Mouse (Mus musculus) CH12F3 (cell line): ENCODE measurements around the gene Hpdl.

Experiments used
- in situ Hi-C: fragments of 300-500 bp; cut with MboI; formaldehyde crosslinking; loops from 2 replicates; pipeline ENCODE4 v1.14.3; 2020; ENCODE audit warnings: low sequenced_read_pairs

The Hpdl gene

DNA sequence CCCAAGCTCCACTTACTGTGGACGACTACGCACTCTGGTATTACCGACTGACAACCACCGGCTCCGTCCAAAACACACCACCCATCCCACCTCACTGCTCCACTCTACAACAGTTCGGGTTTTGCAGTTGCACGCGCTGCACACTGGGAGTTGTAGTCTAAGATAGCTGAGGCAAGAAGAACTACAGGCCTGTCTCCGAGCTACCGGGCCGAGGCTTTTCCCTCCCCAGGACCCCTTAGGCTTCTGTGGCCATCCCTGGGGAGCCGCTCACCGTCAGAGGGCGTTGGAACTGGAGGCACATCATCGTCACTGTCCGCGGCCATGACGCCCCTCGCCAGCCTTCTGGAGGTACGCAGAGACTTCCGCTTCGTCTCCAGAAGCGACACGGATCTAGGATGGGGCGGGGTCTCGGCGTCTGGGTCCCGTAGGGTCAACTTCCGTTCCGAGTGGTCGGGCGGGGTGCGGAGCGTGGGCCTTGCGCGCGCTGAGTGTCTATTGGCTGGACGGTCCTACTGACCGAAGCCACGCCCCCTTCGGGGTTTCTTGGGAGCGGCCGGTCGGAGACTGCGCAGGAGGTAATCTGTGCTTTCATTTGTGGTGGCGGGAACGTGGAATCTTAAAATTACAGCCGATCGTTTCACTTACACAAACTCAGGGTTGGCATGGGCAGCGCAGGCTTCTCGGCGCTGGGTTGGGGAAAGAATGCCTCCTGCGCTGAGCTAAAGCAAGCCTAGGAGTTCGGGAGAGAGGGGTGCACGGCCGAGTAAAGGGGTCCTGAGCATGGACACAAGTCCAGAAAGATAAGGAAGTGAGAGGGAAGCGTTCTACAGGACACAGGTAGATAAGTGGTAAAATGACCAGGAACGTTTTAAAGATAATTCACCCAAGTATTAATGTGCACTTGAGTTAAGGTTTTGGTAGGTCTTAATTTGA, 14.0 kb downstream of the Hpdl start, which contains the start of the genes Toe1 and Mutyh:
Toe1 (minus strand) TSS at position 444 of the 933 bp plus-strand sequence.
Mutyh (plus strand) TSS at position 527 of the 933 bp plus-strand sequence.
- in situ Hi-C loops: no loop called here

DNA sequence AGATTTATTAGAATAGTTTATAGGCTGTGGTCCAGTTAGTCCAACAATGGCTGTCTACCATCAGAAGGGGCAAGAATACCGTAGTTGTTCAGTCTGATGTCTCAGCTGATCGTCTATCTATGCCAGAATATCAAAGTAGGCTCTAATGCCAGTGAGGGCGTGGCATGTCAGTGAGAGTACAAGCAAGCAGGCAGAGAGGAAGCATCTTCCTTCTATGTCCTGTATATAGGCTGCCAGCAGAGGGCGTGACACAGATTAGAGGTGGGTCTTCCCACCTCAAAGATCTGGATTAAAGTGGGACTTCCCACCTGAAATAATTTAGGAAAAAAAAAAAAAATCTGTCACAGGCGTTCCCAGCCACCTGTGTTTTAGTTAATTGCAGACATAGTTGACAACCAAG, 21.6 kb downstream of the Hpdl start:
- in situ Hi-C loops: no loop called here

DNA sequence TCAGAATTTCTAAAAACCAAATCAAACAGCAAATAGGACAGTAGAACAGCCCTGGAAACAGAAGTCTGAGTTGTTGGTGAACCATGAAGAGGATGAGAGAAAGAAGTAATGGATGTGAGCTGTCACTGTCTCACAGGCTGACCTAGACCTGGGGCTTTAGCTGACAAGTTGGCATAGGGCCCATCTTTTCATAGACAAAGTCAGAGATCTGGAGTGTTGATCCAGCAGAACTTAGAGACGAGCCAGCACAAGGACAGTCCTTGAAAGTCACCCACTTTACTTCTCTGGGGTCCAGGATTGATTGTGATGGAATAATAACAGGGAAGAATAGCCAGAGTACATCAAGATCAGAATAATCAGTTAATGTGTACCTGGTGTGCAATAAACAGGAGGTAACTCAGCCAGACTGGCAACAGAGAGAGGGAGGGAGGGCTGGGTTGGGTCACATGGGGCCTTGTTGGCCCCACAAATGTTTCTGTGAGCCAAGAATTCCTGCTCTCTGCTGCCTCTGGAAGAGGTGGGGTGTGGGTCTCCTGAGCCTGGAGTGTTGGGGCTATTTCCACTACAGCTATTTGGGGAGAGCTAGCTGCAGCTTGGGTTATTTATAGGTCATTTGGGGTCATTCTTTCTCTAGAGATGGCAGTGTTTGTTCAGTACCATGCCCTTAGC, 24.9 kb downstream of the Hpdl start:
- in situ Hi-C loops: no loop called here

DNA sequence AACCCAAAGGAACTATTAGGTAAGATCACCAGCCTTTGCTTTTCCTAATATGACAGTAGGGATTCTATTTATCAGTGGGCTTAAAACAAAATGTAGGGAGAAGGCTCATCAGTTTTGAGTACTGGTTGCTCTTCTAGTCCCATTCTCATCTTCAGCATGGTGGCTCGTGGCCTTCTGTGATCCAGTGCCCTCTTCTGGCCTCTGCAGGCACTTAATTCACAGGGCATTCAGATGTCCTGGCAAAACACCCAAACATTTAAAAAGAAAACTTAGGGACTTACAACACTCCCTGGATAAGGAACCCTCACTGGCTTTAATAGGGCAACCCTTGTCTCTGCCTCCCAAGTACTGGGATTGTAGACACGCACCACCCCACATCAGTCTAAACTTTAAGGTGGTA, 27.2 kb downstream of the Hpdl start:
- in situ Hi-C loops: no loop called here

DNA sequence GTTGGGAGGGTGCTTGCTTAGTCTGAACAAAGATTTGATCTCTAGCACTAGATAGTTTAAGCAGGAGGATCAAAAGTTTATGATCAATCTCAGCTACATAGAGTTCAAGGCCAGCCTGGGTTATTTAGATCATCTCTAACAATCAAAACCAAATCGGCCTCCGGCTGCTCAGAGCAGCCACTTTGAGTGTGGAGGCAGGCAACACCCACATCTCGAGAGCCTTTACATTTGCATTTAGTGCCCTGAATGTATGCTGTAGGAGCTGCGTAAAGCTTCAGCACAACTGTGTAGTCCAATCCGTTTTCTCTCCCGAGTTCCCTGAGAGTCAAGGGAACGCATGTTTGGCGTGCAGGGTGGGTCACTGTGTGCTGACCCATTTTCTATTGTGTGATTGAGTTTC, 29.1 kb downstream of the Hpdl start:
- in situ Hi-C loops: no loop called here

GRCm38 (mm10) chr4:116788956-116789355, 32.6 kb downstream of the Hpdl start:
- in situ Hi-C loops: loop anchor here (5.0 kb wide), 1 partner anchor 72 kb away; no protein-coding TSS in a partner anchor

- in situ Hi-C loops: loop anchor here (5.0 kb wide), 1 partner anchor 71 kb away; no protein-coding TSS in a partner anchor
Measured at GRCm38 (mm10) chr4:116787985-116788760, 33.3 kb downstream of the Hpdl start.

DNA sequence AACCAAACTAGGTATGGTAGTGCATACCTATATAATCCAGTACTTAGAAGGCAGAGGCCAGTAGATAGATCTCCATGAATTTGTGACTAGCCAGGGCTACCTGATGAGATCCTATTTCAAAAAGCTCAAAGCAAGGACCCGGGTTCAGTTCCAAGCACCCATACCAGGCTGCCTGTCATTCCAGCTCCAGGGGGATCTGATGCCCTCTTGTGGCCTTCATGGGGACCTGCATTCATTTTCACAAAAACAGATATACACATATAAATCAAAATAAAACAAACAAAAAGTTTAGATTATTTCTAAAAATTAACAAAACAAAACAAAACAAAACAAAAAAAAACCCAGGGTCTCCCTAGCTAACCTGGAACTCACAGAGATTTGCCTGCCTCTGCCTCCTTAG, 34.9 kb downstream of the Hpdl start:
- in situ Hi-C loops: loop anchor here (5.0 kb wide), 1 partner anchor 69 kb away; no protein-coding TSS in a partner anchor

- in situ Hi-C loops: no loop called here
Measured at GRCm38 (mm10) chr4:116782171-116782570, 39.3 kb downstream of the Hpdl start.

GRCm38 (mm10) chr4:116781366-116781765, 40.1 kb downstream of the Hpdl start:
- in situ Hi-C loops: no loop called here

DNA sequence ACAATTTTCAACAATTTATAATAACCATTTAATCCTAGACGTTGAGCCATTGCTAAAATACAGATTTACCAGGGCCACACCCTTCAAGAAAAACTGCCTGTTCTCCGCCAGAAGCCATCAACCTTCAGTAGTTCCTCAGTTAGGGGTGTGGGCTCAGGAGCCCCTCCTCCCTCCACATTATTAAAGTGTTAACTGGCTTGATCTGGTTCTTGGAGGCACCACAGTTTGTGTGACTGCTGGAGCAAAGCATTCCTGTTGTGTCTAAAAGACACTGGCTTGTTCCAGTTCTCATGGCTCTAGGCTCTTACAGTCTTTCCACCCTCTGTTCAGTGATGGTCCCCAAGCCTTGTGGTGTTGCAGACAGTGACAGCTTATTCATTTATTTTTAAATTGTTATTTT, 41.0 kb downstream of the Hpdl start:
- in situ Hi-C loops: no loop called here

DNA sequence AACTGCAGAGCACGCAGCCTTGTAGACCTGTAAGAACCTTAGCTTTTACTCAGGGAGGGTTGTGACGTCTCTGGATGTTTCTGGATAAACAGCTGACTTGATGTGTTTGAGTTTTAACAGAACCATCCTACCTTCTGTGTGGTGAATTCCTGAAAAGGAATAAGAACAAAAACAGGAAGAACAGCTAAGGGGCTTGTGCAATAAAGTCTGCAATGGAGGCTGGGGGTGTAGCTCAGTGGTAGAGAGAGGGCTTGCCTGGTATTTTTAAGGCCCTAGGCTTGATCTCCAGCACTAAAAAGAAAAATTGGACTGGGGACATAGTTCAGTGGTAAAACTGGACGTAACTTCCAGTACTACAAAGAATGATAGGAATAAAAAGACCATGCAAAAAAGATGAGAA, 44.4 kb downstream of the Hpdl start:
- in situ Hi-C loops: no loop called here

DNA sequence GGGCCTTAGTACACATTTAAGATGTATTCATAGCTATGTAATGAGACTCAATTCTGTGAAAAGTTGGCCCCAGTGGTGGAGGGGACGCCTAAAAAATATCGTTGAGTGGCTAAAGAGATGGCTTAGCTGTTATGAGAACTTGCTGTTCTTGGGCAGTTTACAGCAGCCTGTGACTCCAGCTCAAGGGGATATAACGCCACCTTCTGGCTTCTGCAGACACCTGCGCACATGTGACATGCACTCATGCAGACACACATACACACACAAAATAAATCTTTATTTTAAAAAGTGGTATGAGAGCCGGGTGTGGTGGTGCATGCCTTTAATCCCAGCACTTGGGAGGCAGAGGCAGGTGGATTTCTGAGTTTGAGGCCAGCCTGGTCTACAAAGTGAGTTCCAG, 45.1 kb downstream of the Hpdl start:
- in situ Hi-C loops: no loop called here
